Mouse (Mus musculus) v-Abl transformed pro-B cells (cell line): ENCODE results near the gene Olfr212.
"Not testable (repeated sequence)": the region's sequence is repeated elsewhere in the genome, so short reads cannot be mapped to it uniquely, and the experiment has no call there.

ENCODE experiments used
- in situ Hi-C, 2 experiments: fragments of 400-800 bp; cut with MboI; formaldehyde crosslinking; loops; one replicate each; pipeline ENCODE4 v1.15.1; 2025; ENCODE audit not compliant: unreplicated experiment in 2 of 2

Gene Olfr212

GRCm38 (mm10) chr6:116506302-116507003 is at the start of gene Olfr212:
TSS of gene Olfr212 (plus strand) at chr6:116506516.
- in situ Hi-C loops: not testable (repeated sequence)

GRCm38 (mm10) chr6:116458728-116459127 is 47.6 kb upstream of the Olfr212 start:
- in situ Hi-C loops: no loop called here

- in situ Hi-C loops: no loop called here
Measured at GRCm38 (mm10) chr6:116459232-116459631, 47.1 kb upstream of the Olfr212 start.

- in situ Hi-C loops: no loop called here
Measured at GRCm38 (mm10) chr6:116460544-116461283, 45.6 kb upstream of the Olfr212 start, which contains the start of gene Alox5. TSS of gene Alox5 (minus strand) at chr6:116461178.

GRCm38 (mm10) chr6:116468081-116468480 is 38.2 kb upstream of the Olfr212 start:
- in situ Hi-C loops: no loop called here

- in situ Hi-C loops: no loop called here
Measured at GRCm38 (mm10) chr6:116485081-116485480, 21.2 kb upstream of the Olfr212 start.

- in situ Hi-C loops: no loop called here
Measured at GRCm38 (mm10) chr6:116486833-116487232, 19.5 kb upstream of the Olfr212 start.

GRCm38 (mm10) chr6:116488791-116489190 is 17.5 kb upstream of the Olfr212 start, which contains the start of gene Olfr211:
TSS of gene Olfr211 (plus strand) at chr6:116489091.
- in situ Hi-C loops: no loop called here

- in situ Hi-C loops: no loop called here
Measured at GRCm38 (mm10) chr6:116493742-116494141, 12.6 kb upstream of the Olfr212 start.

- in situ Hi-C loops: no loop called here
Measured at GRCm38 (mm10) chr6:116495960-116496359, 10.4 kb upstream of the Olfr212 start.

- in situ Hi-C loops: no loop called here
Measured at GRCm38 (mm10) chr6:116514832-116515231, 8.5 kb downstream of the Olfr212 start.

GRCm38 (mm10) chr6:116538156-116538555 is 31.8 kb downstream of the Olfr212 start, which contains the start of gene Olfr213:
TSS of gene Olfr213 (plus strand) at chr6:116538456.
- in situ Hi-C loops: no loop called here

- in situ Hi-C loops: no loop called here
Measured at GRCm38 (mm10) chr6:116542500-116542899, 36.2 kb downstream of the Olfr212 start.

GRCm38 (mm10) chr6:116550841-116551240 is 44.5 kb downstream of the Olfr212 start, which contains the start of gene Gm5580:
TSS of gene Gm5580 (plus strand) at chr6:116551141.
- in situ Hi-C loops: loop anchor here in 1 of 2 experiments (25.0 kb wide), 1 partner anchor 264 kb away; no protein-coding TSS in a partner anchor

- in situ Hi-C loops: loop anchor here in 1 of 2 experiments (25.0 kb wide), 1 partner anchor 267 kb away; no protein-coding TSS in a partner anchor
Measured at GRCm38 (mm10) chr6:116553935-116554334, 47.6 kb downstream of the Olfr212 start, which contains the start of gene Olfr214. TSS of gene Olfr214 (plus strand) at chr6:116554235.

- in situ Hi-C loops: loop anchor here in 1 of 2 experiments (25.0 kb wide), 1 partner anchor 268 kb away; no protein-coding TSS in a partner anchor
Measured at GRCm38 (mm10) chr6:116554952-116555351, 48.6 kb downstream of the Olfr212 start.
